Mouse (Mus musculus): Measurements from ENCODE around the gene Ehd4. TPM values are rescaled to one million over a fixed set of nuclear protein-coding genes. Genes with fewer than 3 reads are reported as not detected.

Ehd4 gene
- polyA plus RNA-seq, 1 experiment = 38.5 TPM

DNA sequence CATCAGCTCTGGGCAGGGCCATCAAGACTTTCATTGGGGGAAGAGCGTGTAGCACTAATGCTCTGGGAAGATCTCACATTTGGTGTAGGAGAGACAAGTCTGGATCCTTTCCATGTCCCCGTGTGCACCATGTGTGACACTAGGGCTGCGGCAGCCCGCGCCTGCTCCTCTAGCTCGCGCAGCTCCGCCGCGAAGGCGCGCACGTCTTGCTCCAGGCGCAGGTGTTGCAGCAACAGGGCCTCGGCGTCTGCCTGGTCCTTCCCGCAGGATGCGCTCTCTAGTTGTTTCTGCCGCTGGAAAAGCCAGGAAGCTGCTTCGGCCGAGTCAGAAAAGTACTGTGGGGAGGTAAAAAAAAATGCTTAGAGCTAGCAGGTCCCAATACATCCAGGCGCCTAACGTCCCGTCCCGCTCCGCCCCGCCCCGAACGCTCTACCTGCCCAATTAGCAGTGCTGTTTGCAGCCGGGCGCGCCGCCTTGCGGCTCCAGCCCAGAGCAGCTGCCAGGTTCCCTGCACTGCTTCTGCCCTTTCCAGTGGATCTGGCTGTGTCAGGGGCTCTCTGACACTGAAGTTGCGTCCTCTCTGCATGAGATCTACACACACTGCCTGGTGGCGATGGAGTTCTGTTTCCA is 78.2 kb downstream of the Ehd4 start:
- TF ChIP-seq GATA1 (IDR thresholded peaks at IDR 0.05; ENCODE audit: low read length) = no peak

DNA sequence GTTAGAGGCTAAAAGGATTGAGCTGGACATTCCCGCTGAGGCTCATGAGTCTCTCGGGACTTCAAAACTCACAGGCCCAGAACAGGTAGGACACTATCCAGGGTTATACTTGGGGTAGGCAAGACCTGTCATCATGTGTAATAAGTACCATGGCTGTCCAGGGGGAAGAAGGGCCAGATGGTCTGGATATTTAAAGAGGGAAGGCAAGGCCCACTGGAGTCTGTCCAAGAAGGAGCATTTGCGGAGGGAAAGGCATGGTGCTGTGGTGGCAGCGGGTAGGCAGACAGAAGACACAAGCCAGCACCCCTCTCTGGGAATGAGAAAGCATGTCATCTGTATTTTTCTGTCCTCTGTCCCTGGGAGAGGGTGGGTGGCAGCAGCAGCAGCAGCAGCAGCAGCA is 80.3 kb downstream of the Ehd4 start:
- no peak for TF ChIP-seq GATA1 (IDR thresholded peaks at IDR 0.05; ENCODE audit: low read length)

DNA sequence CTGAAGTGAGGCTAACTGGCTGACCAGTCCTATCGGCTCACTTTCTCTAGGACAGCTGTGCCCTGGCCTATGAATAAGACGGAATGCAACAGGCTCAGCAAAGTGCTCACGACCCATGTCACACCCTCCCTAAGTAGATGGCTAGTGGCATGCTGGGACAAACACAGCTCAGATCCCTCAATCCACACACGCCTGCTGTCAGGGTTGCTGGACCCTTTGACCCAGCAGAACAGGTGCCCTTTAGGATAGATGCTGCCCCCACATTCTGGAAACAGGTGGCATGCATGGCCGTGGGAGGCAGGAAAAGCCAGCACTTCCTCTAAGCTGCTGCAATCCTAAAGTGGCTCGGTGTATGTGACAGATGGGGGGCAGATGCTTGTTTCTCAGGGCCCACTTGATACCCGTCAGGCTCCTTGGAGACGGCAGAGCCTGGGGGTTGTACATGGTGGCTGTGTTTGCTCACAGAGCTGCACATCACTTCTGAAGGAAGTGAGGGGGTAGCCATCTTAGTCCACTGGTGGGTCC is 84.9 kb downstream of the Ehd4 start:
- TF ChIP-seq GATA1 (IDR thresholded peaks at IDR 0.05; ENCODE audit: low read length) = no peak

DNA sequence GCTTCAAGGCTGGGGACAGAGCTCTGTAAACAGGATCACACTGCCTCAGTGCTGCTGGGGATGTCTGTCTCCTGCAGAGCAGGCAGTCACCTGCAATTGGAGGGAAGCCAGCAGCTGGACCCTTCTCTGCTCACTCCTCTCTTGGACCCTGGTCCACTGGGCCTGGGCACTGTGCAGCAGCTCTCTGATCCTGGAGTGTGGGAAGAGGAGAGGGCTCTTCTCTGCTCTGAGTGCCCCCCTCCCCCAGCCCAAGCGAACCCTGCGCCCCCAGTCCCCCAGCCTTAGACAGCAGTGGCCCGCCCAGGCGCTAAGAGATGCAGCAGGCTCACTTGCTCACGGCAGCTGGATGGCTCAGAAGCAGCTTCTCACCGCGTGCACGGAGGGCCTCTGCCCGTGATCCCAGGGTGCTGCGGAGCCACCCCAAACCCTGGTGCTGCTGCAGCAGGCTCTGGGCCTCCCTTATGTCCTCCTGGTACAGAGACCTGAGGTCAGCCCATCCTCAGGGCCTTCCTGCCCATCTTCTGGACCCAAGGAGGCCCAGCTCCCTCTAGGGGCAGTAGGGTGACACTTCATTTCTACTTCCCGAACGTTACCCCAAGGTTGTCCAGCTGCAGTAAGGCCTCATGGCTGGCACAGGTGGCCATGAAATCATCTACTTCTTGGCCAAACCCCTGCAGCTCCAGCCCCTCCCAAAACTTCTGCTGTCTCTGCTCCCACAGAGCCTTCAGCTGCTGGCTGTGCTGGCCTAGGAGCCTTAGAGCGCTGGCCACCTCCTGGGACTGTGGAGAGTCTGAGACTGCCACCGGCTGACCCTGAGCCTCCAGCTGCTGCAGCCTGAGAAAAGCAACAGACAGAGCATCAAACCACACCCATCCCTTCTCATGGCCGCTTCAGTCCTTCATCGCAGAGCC is 85.6 kb downstream of the Ehd4 start:
- no peak for TF ChIP-seq GATA1 (IDR thresholded peaks at IDR 0.05; ENCODE audit: low read length)

DNA sequence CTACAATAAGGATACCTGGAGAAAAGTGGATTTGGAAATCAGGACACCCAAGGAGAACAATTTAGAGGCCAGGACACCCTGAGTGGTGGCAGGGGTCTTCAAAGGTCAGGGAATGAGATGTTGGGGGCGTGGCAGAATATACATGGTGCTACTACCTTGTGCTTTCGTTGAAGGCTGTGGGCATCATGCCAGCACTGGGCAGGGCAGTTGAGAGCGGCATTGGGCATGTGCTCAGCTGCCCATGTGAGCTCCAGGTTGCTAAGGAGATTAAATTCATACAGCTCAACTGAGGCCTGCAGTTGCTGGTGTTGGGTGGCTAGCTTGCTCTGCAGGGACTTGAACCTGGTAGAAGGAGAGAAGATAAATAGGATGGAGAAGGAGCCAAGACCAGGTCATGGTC is 88.2 kb downstream of the Ehd4 start:
- no peak for TF ChIP-seq GATA1 (IDR thresholded peaks at IDR 0.05; ENCODE audit: low read length)

DNA sequence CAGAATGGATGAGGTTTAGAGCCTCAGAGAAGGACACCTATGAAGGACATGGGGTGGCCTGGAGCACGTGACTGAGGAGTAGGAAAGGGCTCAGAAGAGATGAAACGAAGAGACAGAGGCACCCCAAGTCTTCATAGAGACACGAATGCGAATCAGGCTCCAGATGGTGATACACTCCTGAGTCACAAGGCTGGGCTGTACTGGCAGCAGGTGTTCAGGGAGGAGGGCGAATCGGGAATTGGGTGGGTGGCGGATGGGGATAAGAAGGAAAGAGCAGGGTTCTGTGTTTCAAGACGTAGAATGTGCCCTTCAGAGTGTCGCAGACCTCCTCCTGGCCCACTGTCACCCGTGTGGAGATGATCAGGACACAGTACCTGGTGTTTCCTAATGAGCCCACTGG is 89.2 kb downstream of the Ehd4 start:
- TF ChIP-seq GATA1 (IDR thresholded peaks at IDR 0.05; ENCODE audit: low read length) = no peak

DNA sequence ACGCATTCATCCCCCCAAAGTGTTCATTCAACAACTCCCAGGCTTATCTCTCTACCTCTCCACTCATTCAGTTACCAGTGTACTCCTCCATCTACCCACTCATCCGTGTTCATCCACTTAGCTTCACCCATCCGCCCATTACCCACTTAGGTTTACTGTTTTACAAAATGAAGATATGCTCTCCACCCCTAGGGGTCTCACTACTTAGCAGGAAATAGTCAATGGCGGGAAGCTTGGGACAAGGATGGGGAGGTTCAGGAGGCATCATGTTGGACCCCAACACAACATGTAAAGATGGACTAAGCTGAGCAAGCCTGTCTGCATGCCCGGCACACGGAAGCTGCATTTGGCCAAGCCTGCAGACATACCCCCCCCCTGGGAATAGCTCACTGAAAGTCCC is 89.8 kb downstream of the Ehd4 start:
- TF ChIP-seq GATA1 (IDR thresholded peaks at IDR 0.05; ENCODE audit: low read length) = no peak

DNA sequence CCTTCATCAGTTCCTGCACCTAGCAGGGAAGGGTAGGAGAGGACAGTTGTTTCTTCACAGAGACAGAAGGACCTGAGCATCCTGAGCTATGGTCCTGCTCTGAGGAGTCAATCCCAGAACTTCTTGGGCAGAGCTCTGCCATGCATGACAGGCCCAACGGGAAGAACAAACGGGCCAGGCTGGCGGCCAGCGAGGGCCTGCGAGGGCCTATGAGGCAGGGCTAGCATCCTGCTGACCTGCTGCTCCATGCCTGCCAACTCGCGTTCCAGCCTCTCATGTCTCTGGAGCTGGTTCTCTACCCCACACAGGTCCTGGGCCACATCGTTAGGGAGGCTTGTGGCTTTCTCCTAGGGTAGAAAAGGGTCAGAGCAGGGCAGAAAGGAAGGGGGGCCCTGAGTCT is 92.2 kb downstream of the Ehd4 start:
- no peak for TF ChIP-seq GATA1 (IDR thresholded peaks at IDR 0.05; ENCODE audit: low read length)

DNA sequence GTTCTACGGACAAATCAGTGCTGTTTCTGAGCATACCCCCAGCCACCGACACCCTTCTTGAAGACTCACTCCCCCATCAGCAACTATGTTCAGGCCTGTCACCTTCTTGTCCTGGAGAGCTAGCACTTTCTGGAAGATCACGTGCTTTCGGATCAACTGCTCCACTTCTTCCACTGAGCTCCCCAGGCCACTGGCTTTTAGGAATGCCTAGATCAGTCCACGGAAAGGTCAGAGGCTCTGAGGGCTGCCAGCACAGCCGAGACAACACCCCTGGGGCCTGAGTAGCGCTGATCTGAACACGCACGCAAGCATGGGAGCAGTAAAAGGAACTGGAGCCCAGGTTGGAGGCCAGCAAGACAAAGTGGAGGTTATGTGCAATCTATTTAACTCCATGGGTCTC is 93.8 kb downstream of the Ehd4 start:
- TF ChIP-seq GATA1 (IDR thresholded peaks at IDR 0.05; ENCODE audit: low read length) = no peak

DNA sequence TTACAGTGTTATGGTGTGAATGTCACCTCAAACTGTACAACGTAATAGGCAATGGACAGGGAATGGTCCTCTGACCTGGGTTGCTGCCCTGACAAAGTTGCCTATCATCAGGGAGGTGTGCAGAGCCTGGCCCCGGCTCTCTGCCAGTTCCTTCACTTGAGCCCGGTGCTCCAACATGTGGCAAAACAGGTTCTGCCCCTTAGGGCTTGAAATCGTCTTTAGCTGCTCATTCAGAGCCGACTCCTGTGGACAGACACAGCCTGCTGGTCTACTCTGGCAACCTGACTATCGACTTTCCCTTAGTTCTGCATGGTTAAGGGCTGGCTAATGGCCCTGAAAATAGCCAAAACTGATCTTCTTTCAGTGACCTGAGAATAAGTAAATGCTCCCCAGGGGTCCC is 94.2 kb downstream of the Ehd4 start:
- no peak for TF ChIP-seq GATA1 (IDR thresholded peaks at IDR 0.05; ENCODE audit: low read length)

DNA sequence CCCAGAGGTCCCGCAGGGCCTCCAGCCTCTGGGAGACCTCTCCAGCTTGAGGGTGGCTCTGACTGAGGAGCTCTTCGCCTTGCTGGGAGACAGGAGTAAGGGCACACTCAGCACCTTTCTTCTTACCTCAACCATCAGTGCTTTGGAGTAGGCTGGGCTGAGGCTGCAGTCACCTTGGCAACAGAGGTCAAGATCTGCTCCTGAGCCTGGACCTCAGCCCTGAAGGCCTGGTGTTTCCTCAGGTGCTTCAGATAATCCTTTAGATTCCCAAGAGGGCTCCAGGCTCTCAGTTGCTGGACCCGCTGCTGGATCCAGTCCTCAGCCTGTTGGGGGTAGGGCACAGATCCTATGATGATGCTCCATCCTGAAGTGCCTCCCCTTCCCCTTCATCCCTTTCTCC is 94.9 kb downstream of the Ehd4 start:
- no peak for TF ChIP-seq GATA1 (IDR thresholded peaks at IDR 0.05; ENCODE audit: low read length)

DNA sequence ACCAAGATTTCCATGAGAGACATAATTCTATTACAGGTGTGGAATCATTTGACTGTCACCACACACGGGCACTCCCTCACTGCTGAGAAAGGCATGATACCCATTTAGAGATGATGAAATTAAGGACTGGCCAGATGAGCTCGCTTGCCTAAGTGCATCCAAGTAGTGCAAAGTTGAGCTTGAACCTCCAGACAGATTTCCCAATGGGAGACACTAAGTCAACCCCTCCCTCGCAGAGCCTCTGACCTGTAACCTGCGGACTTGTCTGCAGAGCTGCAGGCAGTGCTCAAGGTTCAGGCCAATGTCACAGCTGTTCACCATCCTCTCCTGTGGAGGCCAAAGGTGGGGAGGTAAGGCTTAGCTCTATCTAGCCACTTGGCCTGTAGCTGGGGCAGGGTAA is 95.6 kb downstream of the Ehd4 start:
- TF ChIP-seq GATA1 (IDR thresholded peaks at IDR 0.05; ENCODE audit: low read length) = no peak

DNA sequence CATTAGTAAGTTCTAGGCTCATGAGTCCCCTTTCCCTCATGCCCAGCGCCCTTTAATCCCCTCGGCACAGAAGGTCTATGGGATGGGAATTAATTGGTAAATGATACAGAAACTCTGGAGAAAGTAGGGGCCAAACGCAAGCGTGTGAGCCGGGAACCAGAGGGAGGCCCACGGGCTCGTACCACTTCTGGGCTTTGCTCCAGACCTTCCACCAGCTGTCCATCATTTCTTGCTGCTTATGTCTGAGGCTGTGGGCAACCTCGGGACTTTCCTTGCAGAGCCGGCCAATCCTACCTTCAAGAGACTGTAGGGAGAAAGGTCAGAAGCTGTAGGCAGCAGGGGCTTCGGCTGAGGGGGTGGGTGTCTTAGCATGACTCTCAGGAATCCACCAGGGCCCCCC is 98.5 kb downstream of the Ehd4 start:
- no peak for TF ChIP-seq GATA1 (IDR thresholded peaks at IDR 0.05; ENCODE audit: low read length)

DNA sequence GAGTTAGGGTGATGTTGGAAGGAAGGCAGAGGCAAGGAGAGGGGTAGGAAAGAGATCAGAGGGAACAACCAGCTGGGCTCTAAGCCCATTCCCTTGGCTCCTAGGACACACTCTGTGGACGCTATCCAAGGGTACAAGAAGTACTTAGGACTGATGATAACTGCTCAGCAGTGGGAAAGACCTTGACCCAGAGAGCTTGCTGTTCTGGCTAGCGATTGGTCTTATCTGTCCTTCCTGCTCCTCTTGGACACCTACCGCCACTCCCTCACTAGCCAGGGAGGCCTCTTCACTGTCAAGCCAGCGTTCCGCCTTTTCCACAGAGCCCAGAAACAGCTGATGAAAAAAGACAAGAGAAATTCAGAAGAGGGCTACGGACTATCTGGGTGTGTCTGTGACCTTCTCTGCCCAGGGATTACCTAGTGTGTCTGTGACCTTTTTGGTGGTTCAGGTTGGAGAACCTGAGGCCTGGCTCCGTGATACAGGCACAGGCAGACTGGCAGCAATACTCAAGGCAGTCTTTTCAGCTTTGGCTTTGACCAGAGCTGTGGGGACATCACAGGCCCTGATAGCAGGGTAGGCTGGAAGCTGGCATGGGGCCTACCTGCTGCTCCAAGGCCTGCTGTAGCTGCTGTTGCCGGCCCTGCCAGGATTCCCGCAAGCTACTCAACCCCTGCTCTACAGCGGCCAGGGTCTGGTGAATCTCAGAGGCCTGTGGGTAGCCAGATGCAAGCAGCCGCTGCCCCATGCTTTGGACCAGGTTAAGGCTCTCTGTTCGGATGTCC is 99.4 kb downstream of the Ehd4 start:
- no peak for TF ChIP-seq GATA1 (IDR thresholded peaks at IDR 0.05; ENCODE audit: low read length)

DNA sequence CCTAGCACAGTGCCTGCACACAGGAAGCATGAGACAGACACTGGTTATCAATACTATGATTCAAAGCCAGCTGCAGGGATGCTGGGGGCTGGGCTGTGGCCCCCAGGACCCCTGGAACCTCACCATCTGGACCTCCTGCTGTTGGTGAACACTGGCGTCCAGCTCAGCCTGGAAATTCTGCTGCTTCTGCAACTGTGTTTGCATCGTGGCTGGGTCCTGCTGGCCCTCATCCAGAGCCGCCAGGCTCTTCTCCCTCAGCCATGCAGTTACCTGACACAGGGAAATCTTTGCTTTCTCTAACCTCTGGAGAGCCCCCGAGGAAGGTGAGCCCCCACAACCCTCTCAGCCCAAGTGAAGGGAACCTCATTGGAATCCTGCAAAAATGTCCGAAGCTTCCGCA is 103.0 kb downstream of the Ehd4 start:
- TF ChIP-seq GATA1 (IDR thresholded peaks at IDR 0.05; ENCODE audit: low read length) = no peak

Data from G1E-ER4 (cell line).